Mouse (Mus musculus) frontal cortex, postnatal 14 days (tissue): ENCODE data around the gene Specc1.

Experiments used
- DNase-seq, 2 experiments: peaks; one replicate each; pipeline ENCODE4 v3.0.0; 2022; ENCODE audit warnings: low spot score in 2 of 2

Gene Specc1

DNA sequence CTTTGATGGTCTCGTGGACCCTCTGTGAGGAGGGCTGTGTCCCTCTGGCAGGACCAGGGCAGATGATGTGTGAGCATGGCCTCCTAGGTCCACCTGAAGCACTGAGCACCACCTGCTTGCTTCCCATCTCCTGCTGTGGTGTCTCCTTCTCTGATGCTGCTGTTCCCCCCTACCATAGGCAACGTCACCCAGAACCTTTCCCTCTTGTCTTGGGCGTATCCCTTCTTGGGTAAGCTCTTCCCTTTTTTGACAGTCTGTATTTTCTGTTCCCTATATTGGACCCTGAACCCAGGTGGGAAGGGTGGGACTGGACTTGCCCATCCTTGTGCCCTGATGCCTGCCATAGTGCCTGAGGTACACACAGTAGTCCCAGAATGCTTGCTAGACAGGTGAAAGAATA is 56.9 kb downstream of the Specc1 start:
- DNase-seq = no peak

DNA sequence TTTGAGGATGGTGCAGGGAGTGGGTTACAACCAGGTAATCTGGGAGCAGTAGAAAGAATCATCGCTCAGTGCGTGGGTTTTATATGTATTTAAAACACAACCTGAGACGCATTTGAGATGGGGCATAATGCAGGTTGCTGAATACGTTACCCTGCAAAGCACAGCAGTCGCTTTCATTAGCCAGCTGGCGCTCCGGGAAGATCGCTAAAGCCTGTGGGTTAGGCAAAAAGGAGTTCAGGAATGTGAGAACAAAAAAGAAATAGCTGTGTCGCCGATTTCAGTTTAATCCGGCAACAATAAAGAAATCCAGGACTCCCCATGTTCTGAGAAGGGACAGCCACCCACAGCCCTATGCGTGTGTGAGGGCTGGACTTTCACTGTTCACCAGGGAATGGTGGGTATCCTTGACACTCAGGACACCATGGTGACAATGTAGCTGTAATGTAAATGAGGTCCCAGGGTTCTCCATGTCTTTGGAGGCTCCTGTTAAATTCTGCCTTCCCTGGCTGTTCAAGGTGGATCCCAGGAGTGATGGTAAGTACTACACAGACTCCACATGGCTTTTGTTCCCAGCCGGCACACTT is 58.6 kb downstream of the Specc1 start:
- DNase-seq = no peak

DNA sequence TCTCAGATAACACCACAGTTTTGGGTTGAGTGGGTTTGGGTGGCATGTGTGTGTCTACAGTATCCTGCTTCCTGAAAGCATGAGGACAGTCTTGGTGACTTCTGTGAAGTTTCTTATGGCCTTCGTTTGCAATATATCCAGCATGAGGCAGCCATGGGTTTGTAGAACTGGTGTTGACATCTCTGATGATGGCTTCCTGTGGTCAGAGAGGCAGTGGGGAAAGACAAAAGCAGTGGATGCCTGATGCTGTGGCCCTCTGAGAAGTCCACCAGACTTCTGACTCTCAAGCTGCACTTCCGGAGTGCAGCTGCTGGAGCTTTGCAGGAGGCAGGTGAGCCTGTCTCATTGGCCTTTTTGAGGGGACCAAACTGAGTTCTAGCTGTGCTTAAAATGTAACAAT is 60.4 kb downstream of the Specc1 start:
- no peak for DNase-seq

DNA sequence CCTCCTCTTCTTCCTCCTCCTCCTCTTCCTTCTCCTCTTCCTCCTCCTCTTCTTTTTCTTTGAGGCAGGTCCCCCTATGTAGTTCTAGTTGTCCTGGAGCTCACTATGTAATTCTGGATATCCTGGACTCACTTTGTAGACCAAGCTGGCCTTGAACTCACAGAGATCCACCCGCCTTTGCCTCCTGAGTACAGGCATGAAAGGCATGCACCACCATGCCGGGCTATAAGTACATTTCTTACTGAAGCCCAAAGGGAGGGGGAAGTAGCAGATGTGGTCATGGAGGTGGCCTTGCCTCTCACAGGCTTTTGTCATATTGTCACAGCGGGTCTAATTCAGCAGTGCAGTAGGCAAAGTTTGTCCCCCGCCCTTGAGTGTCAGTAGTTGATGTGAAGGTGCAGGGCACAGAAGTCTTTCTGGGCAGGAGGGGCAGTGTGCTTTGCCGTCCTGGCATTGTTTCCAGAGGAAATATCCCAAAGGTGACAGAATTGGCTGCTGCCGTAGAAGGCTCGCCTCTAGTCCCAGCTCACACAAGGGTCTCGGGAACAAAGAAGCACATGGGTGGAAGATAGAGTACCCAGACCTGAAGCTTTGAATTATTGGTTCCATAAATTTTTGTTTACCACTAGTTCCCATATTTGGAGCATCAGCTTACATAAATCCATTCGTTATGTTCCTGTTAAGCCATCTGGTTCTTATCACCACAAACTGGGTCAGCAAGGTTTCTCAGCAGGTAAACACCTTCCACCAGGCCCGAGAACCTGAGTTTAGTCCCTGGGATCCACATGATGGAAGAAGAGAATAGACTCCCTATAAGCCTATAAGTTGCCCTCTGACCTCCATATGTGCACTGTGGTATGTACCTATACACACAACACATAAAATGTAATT is 62.0 kb downstream of the Specc1 start:
- DNase-seq = no peak

DNA sequence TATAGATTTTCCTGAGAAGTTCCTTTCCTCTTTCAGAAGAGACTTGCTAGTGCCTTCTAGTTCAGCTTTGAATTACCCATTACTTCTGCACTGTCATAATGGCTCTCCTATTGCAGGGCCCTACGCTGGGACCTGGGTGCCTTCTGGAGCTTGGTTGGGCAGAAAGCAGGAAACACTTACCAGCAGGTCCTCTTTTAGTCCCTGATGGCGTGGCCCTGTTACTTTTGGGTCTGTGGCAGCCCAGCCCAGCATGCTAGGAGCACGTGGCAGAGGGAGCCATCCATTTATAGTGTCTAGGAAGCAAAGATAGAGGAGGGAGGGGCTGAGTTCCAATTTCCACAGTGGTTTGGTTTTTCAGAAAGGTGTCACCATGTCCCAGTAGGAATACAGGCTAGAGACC is 63.3 kb downstream of the Specc1 start:
- no peak for DNase-seq

DNA sequence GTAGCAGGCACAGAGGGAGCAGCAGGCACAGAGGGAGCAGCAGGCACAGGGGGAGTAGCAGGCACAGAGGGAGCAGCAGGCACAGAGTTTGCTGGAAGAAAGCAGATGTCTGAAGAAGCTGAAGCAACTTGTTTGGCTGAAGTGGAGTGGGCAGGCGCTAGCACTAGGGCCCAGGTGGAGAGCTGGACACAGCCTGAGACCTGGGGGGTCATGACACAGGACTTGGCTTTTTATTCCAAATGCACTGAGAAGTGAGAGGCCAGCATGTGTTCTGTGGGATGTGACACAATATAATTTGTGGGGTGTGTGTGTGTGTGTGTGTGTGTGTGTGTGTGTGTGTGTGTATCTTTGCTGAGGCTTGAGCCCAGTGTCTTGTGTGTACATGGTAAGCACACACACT is 64.3 kb downstream of the Specc1 start:
- no peak for DNase-seq

DNA sequence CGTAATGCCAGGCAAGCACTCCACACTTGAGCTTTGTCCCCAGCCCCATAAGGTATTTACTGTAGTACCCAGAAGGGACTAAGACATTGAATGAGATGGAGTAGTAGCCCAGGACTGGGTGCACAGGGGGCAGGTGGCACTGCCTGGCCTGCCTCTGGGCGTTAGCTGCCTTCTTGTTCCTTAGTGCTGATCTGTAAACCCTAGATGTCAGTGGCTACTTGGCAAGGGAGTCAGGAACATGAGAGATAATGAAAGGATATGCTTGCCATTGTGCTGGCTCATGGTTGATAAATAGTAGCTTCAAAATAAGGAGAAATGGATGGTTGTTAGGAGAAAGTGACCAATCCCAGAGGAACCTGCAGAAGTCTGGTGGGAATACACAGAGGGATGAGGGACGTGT is 65.5 kb downstream of the Specc1 start:
- DNase-seq = no peak

DNA sequence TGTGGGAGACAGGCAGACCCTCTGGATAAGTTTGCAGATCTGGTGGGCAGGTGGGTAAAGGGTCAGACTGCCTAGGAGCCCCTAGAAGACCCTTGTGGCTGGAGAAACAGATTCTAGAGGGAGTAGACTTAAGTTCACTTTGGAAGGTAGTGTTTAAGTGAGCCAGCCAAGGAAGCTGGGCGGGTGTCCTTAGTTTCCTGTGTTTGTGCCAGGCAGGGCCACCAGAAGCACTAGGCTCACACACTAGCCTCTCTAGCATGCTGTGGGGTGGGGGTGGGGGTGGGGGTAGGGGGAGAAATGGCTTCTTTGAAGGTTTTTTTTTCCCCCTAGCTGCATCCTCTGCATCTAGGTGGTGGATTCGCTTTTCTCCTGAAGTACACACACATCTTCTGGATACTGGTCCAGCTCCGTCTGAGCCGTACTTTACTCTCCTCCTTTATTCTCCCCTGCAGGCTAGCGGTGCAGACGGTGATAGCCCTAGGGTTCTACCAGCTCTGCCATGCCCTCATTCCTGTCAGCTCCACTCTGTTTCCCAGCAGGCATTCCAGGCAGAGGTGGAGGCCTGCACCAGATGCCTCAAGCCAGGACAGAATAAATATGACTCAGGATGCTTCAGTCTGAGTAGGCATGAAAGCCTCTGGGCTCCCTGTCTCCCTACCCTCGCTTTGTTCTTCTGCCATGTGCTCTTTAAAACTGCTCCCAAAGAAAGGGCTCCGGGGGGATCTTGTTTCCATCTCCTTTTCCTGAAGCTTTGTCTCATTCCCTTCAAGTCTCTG is 66.3 kb downstream of the Specc1 start:
- no peak for DNase-seq

DNA sequence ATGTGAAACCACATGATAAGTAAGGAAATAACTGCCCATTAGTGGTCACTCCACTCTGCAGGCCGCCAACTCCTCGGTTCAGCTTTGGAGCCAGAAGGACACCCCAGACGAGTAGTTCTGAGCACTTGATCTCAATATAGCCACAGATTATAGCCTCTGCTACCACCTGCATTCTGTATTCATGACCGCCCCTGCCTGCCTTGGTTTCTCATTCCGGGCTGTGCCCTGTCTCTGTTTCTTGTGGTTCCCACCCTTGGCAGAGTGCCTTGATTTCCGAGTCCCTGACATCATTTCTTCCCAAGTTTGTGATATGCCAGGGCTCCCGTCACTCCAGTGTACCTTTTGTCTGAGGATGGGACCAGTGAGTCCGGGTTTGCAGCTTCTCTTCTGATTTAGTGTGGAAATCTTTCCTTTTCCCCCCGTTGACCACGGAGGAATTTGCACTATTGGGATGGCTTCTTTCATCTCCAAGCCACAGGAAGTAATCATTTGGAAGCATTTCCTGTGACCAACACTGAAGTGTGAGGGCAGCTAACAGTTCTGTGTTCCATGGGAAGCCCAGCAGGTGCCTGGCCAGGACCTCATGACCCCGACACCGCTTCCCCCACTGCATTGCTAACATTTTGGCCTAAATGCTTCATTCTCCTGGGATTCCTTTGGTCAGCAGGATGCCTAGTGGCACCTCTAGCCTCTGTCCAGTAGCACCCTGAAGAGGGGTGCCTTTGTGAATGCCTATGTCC is 67.1 kb downstream of the Specc1 start:
- no peak for DNase-seq

DNA sequence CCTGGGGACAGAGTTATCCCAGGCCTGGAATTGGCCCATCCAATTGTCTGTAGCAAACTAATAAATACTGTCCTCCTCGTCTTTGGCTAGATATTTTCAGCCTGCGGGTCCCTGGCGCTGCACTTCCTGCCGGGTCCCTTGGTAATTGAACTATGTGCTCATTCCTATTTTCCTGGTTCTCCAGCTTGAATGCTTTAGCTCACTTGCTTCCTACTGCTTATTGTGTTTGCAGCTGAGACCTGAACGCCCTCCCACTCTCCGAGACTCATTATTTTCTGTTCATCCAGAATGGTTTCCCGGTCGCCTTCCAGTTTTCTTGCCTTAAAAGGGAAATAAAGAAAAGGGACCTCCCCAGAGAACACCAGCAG is 67.7 kb downstream of the Specc1 start:
- DNase-seq = no peak

DNA sequence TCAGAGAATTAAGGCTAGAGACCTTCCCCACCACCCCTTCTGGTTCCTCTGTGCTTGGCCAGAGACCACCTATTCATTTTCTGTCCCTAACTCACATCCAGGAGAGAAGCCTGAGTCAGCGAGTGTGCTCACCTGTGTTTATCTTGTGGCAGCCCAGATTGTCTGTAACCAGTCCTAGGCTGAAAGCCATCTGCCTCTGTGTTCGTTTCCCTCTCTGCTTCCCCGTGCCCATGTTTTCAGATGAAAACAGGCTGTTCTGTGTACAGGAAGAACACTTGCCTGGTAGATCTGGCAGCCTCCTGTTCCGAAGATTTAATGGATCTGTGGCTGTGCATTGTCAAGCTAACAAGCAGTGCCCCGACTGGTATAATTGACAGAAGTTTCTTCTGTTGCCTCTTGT is 68.4 kb downstream of the Specc1 start:
- no peak for DNase-seq

DNA sequence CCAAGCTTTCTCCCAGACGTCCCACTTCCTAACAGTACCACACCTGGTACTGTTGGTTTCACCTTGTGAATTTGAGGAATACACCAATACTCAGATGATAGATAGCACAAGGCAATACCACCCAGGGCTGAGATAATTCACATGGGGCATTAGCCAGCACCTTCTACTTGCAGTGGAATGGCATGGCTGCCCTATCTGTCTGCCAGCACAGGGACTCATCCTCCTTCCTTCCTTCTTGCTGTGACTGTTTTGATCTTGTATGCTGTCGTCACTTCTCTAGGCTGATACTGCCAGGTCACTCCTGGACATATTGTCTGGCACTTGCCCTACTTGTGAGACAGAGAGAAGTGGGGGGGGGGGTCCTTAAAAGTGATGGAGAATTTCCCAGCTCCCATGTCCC is 69.2 kb downstream of the Specc1 start:
- DNase-seq = no peak

DNA sequence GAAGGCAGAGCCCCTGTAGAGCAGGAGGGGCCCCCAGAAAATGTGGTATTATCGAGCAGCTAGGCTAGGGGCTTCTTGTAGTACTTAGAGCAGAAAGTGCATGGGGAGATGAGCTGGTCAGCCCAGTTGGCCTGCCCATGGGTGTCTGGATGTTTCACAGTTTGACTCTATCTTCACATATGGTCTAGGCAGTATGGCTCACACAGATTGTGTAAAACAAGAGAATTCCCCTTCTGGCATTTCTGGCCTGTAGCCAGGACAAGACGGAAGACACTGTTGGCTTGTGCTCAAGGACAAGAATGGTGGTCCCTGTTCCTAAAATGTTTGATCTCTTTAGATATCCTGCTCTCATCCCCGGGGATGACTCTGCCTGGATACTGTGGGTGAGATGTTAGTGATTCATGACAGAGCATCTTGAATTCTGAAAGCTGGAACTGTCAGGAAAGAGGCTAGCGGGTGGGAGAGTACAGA is 69.8 kb downstream of the Specc1 start:
- no peak for DNase-seq

DNA sequence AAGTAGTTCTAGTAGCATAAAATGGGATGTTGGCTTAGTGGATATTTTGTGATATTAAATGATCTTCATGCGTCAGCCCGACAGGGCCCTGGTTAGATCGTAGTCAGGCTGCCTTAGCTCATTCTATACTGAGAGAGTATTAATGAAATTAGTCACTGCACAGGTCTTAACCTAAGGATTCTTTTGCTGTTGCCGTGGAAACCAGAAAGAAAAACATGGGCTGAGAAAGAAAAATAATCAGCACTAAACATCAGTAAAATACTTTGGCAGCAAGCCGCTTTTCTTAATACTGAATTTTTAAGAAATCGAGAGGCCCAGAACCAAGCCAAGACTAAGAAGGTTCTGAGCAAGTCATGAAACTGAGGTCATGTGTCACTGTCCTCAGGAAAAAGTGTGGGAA is 70.7 kb downstream of the Specc1 start:
- no peak for DNase-seq

DNA sequence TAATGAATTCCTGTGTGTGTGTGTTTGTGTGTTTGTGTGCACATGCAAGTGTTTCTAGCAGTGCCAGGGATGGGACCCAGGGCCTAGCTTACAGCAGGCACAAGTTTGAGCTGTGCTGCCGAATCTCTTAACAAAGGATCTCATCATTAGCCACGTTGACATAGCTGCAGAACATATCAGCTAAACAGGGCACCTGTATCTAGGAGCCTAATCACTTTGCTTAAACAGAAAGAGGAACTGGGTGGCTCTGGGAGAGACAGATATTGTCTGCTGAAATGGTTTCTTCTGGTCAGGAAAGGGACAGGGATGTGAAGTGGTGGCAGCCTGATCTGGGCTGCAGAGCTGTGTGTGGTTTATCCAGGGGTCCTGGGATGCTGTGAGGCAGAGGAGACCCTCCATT is 71.1 kb downstream of the Specc1 start:
- no peak for DNase-seq

DNA sequence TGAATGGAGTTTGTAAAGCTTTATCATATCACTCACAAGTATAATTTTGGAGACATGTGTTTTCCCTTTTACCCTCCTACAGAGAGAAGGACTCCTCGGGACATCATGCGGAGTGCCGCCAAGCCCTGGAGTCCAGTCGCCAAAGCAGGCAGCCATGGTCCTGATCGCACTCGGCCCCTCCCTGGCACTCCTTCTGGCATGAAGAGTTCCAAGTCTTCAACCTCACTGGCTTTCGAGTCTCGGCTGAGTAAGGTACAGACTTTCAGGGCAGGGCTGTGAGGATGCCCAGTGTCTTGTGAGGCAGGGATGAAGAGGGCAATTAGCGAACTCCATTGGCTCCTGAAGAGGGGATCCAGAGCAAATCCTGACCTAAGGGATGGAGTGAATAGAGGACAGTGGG is 72.6 kb downstream of the Specc1 start:
- DNase-seq = no peak

DNA sequence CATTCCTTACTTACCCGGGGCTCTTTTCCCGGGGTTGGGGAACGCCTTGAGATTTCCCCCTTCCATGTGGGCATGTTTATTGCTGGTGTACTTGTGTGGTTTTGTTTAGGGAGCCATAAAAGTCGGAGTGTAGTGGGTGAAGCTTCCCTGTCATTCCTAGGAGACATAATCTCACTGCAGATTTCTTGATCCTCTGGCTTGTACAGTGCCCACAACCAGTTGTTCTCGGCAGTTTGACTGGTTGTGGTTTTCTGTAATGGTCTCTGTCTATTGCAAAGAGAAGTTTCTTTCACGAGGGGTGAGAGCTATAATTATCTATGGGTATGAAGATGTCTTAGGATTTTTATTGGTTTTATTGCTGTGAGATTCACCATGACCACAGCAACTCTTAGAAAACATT is 78.0 kb downstream of the Specc1 start:
- no peak for DNase-seq

DNA sequence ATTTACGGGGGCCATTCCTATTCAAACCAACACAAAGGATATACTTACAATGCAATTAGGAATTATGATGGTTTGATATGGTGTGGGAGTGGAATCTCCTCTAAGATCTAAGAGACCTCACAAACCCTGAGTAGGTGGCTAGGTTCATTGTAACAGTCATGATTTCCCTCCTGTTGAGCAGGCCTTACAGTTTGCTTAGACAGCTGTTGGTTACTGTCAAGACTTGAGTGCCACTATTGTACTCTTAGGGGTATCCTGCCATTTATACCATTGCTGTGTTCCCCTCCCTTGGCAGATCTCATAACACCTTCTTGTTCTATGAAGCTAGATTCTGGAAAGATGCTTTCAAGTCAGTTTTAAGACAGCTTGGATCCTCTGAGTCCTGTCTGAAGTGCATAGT is 78.7 kb downstream of the Specc1 start:
- no peak for DNase-seq

DNA sequence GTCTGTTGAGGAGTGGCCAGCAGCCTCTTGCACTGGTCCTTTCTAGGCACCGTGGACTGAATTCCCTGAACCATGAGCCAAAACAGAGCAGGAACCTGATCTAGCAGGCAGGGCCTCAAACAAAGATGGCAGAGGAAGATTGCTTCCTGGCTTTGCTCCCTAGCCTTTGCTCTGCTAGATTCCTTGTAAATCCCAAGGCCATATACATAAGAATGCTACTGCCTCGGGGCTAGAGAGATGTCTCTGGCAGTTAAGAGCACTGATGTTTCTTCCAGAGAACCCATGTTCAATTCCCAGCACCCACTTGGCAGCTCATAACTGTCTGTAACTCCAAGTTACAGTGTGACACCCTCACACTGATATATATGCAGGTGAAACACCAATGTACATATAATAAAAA is 83.6 kb downstream of the Specc1 start:
- no peak for DNase-seq

DNA sequence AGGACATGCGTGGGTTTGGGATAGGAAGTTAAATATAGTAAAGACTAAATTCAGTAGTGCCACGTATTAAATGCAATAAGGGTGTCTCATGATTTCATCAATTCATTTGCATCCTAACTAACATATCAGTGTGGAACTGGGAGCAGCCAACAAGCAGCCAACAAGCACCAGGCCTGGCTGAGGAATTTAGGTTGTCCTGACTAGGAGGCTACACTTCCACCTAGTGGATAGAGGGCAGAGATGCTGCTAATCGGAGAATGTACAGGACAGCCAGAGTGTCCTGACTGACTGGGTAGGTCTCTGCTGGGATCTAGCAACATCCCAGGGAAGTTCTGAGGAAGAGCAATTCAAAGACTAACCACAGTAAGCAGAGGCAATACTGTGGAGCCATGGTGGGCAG is 88.1 kb downstream of the Specc1 start:
- no peak for DNase-seq

DNA sequence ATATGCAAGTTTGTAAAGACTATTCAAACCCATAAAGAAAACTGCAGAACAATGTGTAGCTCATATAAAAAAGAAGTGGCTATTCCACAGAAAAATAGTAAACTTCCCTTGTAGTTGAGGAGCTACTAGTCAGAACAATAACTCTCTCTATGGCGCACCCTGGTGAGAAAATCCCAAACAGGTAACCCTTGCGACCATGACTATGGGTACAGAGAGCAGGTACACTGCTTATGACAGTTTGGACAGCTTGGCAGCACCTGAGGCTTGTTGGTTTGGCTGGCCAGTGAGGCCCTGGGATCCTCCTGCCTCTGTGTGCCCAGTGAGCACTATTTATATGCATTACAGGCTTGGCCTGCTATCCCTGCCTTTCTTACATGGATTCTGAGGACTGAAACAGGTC is 89.4 kb downstream of the Specc1 start:
- DNase-seq = no peak
